Mouse (Mus musculus) ovary, postnatal 14 days (tissue): Measurements from ENCODE around the gene Shd.
"Not testable (repeated sequence)": the region's sequence is repeated elsewhere in the genome, so short reads cannot be mapped to it uniquely, and the experiment has no call there.

Experiments
- DNase-seq: peaks from one replicate; pipeline ENCODE4 v3.0.0; 2022; ENCODE audit warnings: low spot score

The Shd gene

DNA sequence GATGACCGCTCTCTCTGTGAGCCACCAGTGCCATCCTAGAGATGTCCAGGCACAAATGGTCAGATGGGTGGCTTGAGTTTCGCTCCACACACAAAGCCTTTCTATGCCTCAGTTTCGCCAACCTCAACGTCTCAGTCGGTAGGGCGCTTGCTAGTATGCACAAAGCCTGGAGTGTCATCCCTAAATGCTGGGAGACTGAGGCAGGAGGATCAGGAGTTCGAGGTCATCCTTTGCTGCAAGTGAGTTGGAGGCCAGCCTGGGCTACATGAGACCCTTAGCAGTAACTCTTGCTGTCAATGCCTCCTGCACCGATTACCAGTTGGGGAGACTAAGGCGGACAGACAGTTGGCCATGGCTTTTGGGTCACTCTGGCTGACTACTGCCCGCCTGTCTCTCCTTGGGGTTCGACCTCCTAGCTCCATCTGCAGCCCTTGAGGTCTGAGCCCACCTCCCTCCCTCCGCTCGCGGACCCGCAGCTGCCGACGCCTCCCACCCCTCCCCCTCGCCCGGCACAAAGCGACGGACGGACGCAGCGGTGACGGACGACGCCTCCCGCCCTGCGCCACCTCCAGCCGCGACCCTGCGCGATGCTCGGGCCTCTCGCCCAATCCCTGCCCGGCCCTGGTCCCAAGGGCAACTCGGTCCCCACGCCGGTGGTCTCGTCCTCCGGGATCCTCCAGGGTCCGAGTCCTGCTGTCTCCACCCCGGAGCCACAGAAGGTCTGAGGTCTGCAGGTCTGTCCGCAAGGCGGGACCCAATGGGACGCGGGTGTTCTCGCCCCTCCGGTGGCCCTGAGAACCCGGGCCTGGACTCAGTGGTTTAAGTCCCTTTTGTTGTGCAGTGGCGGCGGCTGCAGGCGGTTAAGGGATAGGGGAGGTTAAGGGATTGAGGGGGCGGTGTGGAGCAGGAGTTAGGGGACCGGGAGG lies at the start of gene Shd:
Gene Shd, plus strand, starts transcription at position 502 of the 926 bp plus-strand sequence.
- DNase-seq, result no peak

DNA sequence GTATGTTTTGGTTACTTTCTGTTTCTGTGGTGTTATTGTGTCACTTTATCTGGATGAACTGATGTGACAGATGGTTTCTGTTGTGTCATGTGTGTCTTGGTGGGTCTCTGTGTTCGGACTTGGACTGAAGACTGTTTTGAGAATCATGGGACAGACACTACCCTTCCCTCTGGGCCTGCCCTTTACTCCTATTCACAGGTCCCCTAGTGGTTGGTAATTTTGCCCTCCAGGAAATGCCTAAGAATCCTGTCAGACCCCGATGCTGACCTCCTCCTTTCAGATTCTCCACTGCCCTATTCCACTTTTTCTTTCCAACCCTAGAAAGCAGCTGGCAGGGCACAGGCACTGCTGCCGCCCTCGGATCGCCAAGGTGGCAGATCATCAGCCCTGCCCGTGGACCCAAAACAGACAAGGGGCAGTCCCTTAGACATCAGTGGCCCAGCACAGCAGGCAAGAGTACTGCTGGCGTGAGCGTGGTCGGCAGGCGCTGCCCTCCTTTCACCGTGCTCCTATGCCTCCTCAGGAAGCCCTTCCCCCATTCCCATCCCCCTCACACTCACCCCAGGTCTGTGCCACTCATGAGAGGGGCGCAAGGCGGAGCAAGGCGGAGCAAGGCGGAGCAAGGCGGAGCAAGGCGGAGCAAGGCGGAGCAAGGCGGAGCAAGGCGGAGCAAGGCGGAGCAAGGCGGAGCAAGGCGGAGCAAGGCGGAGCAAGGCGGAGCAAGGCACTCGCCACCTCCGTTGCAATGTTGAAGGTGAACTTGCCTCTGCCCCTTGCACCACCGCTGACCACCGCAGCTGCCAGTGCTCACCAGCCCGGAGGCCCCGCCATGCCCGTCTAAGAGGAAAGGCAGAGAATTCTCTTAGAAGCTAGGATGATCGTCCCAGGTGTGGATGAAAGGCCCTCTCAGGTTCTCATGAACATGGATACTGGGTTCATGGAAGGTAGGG lies 38.4 kb upstream of the Shd start:
- peak; percentile 30 for DNase-seq

DNA sequence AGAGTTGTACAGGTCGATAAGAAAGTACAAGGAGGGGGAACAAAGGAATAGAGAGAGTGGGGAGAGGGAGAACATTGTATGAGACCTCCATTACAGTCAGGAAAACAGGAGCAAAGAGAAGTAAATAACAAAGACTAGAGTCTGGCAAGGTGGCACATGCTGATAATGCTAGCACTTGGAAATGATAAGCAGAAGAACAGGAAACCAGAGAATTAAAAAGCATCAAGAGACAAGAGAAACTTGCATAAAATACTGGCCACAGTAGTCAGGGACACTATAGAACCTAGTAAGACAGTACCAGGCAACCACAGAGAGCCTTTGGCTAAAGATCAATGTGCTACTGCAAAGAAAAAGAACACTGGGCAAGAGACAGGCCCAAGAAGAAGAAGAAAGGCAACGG lies 37.6 kb upstream of the Shd start:
- no peak for DNase-seq

DNA sequence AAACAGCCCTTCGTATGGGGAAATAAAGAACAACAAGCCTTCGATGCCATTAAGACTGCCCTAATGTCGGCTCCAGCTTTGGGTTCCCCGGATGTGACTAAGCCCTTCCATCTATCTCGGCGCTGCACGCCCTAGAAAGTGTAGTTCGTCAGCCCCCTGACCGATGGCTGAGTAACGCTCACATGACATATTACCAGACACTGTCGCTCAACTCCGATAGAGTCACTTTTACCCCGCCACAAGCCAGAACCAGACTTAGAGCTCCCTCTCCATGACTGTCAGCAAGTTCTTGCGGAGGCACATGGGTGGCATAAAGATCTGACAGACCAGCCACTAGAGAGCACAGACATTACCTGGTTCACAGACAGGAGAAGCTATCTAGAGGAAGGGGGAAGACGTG lies 37.1 kb upstream of the Shd start:
- DNase-seq, result no peak

DNA sequence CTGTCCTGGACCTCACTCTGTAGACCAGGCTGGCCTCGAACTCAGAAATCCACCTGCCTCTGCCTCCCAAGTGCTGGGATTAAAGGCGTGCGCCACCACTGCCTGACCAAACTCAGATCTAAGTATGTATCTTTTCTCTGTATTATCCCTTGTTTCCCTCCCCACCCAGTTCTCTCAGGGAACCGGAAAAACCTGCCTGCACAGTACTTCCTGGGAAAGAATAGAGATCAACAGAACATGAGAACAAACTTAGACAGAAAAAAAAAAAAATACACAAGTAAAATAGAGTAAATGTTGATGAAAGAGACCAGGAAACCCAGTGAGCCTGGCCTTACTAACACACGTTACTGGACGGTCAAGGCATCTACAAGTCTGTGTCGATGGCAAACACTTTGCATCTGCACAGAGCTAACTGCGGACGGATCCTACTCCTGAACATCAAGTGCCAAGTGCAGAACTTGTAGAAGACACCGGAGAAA lies 25.8 kb upstream of the Shd start:
- not testable (repeated sequence) for DNase-seq

DNA sequence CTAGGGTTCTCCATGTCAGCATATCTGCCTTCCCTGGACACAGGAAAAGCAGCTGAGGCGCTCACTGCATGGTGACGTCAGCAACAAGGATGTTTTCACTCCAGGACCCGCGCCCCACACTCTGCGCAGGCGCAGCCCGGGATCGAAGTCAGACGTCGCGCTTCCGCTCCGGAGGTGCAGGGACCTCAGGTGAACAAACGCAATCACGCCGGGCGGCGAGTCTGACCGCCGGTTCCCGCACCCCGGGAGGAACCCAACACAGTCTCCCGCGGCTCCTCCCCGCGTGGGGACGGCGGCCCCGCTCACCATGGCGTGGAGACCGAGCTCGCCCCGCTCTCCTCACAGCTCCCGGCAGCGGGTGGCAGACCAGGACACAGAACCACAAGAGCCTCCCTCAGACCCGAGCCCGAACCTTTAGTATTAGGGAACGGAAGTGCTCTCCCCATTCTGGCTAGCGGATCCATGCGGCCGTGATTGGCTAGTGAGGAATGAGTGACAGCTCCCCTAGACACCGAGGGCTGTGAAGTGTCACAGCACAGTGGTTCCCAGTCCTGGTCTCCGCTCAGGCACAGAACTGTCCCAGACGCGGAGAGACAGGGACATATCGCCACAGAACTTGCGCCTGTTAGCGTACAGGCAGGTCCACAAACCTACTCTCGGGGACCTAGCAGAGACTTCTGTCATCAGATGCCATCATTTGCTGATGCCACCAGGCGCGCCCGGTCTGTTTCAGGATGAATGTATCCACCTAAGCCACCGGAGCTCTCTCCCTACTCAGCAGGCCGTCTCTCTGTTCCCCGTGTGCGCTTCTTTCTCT lies 25.2 kb upstream of the Shd start:
- peak; percentile 84 for DNase-seq

DNA sequence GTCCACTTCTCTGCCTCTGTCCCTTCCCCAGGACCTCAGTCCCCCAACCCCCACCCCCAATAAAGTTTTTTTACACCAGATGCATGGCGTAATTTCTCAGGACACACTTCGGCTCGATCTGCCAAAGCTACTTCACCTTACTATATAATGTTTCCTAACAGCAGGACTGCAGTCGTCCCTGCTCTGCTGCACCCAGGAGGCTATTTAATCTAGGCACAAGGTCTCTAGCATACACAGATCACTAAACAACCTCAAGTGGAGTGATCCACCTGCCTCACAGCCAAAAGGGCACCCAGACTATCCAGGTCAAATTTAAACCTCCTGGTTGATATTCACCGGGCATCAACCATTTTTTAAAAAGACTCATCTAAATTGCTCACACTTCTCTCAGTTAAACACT lies 24.6 kb upstream of the Shd start:
- no peak for DNase-seq

DNA sequence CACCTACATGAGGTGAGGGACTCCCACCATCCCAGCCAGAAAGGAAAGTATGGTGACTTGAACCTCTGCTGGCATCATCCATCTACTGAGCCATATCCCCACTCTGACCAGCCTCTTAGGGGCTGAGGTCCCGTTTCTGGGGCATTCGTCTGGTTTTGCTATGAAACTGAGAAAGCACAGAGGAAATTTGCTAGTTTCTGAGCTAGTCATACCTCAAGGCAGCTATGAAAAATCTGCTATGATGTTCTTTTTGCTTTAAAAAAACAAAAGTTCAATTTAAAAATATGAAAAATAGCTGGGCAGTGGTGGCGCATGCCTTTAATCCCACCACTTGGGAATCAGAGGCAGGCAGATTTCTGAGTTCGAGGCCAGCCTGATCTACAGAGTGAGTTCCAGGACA lies 21.6 kb upstream of the Shd start:
- DNase-seq, result no peak

DNA sequence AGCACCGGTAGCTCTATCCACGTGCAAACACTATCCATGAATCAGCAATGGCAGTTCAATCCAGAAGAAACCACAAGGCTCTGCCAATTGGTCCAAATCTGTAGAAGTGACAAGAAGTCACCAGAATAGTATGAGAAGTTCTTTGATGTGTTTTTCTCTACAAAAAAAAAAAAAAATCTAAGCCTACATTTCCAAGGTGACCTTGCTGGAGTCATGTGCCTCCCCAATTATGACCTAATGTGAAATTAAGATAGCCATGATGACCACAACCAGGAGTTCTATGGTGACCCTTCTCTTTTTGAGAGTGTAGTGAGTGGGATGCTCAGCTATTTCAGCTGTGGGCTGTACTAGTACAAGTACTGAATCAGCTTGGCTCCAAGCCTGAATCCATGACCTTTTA lies 20.9 kb upstream of the Shd start, which contains the start of gene Zfp119b:
Gene Zfp119b, minus strand, starts transcription at position 101 of the 400 bp plus-strand sequence.
- DNase-seq, result no peak

DNA sequence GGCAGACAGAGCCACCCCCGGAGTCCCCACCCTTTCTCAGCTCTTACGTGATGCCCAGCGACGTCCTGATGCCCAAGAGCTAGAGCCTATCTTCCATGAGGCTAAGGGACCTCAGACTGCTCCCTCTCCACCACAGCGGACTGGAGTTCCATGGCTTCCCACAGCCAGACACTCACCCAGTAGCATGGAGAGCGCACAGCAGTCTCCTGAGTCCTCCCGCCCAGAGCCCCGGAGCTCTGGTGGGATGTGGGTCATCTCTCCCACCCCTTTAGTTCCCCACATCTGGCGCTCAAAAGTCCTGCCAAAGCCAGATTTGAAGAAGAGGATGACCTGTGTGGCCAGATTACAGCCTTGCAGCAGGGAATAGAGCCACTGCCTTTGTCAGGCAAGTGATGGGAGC lies 19.7 kb upstream of the Shd start:
- no peak for DNase-seq

DNA sequence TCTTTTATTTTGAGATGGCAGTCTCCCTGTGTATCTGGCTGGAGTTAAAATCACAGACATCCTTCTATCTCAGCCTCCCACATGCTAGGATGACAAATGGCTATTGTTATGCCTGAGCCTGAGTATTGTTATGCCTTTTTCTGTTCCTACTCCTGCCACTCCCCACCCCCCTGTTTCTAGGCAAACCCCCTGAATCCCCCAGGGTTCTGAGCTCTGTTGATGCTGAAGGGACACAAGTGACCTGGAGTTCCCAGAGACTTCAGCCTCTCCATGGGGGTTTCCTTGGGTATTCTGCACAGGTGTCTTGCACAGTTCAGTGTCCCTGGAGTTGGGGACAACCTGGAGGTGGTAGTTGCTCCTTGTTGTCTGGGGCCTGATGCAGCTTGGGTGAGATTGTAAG lies 18.2 kb upstream of the Shd start:
- no peak for DNase-seq

DNA sequence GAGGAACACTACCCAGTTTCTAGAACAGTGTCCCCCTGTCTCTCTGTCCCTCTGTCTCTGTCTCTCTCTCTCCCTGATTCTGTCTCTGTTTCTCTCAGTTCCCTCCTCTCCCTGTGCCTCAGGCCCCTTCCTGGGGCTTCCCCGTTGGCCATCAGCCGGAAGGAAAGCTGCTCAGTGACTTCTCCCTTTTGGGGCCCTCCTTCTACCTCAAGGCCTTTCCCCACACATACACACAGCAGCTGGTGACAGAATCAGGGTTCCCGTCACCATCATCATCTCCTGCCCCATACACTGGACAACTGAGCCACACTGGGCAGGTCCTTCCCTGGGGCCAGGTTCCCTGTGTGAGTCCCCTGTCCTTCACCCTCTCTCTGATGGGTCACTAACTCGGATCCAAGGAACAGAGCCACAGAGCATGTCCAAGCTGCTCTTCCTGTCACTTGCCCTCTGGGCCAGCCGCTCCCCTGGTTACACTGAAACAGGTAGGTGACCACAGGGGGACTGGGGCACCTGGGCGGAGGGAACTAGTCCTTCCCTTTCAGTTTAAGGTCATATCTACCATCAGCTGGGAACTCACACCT lies 17.7 kb upstream of the Shd start, which contains the start of gene Ebi3:
Gene Ebi3, plus strand, starts transcription at position 194 of the 581 bp plus-strand sequence.
- no peak for DNase-seq

DNA sequence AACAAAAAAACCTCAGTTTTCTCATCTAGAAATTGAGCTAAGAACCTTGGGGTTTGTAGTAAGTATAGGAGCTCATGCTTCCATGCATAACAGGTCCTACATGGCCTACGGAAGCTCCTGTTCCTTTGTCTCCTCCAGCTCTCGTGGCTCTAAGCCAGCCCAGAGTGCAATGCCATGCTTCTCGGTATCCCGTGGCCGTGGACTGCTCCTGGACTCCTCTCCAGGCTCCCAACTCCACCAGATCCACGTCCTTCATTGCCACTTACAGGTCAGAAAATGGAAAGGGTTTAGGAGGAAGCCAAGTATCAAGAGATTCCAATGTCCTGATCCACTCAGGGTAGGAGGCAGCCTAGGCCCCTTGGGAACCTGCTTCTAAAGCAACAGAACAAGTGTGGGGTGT lies 16.5 kb upstream of the Shd start:
- DNase-seq, result no peak

DNA sequence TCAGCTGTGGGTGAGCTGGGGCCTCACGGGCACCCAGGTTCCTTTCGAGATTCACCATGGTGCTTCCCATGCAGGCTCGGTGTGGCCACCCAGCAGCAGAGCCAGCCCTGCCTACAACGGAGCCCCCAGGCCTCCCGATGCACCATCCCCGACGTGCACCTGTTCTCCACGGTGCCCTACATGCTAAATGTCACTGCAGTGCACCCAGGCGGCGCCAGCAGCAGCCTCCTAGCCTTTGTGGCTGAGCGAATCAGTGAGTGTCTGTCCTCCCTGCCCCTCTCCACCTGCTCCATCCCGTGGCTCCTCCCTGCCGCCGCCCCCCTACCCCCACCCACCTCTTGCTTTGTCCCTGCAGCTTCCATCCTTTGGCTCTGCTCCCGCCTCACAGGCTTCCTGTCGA lies 16.0 kb upstream of the Shd start:
- no peak for DNase-seq

DNA sequence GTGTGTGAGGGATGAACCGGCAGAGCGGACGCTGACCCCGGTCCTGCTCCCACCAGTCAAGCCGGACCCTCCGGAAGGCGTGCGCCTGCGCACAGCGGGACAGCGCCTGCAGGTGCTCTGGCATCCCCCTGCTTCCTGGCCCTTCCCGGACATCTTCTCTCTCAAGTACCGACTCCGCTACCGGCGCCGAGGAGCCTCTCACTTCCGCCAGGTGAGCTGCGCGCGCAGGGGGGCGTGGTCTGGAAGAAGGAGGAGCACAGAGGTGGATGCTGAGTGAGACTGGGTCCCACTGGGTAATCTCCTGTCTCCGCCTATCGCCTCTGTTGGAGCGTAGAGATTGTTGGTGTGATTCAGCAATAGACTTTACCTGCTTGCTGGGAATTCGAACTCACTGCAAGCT lies 14.1 kb upstream of the Shd start:
- peak; percentile 62 for DNase-seq

DNA sequence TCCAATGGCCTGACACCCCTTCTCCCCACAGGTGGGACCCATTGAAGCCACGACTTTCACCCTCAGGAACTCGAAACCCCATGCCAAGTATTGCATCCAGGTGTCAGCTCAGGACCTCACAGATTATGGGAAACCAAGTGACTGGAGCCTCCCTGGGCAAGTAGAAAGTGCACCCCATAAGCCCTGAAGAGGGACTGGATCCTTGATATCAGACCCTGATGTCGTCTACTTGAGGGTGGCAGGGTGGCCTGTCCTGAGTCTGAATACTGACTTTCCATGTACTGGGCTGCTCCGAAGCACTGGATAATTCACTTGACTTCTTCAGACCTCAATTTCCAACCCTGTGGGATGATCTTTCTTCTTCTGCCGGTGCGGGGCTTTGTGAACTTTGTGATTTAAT lies 13.7 kb upstream of the Shd start:
- DNase-seq, result no peak

DNA sequence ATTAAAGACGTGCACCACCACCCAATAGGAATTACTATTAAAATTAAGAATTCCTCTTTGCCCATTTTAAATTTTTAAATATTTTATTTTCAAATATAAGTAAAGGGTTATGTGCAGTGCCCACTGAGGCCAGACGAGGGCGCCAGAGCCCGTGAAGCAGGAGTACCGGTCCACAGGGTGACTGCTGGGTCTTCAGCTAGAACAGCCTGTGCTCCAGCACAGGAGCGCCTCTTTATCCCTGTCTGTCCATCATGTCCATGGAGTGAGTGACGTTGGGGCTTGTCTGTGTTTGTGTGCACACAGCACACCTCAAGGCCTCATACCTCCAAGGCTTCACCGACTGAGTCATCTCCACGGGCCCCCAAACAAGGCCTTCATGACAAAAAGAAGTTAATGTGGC lies 13.1 kb upstream of the Shd start:
- DNase-seq, result peak; percentile 63

DNA sequence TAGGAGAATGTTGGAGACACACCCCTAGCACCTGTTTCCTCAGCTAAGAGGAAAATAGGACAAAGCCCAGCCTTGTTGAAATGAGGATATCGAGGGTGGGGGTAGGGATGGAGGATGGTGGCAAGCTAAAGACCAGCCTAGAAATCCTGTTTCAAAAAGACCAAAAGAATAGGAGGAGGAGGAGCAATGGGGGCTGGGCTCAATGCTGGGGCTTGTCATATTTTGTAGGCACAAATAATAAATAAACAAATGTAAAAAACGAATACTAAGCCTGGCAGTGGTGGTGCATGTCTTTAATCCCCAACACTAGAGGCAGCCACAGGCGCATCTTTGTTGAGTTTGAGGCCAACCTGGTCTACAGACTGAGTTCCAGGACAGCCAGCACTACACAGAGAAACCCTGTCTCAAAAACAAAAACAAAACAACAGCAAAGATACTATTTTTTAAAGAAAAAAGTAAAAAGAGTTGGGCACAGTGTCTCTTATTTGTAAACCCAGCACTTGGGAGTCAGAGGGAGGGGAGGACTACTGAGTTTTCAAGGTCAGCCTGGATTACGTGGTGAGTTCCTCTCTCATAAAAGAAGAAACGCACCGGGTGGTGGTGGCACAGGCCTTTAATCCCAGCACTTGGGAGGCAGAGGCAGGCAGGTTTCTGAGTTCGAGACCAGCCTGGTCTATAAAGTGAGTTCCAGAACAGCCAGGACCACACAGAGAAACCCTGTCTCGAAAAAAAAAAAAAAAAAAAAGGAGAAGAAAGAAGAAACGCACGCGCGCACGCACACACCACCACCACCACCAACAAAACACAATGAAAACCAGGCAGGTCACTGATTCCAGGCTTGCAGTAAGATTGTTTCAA lies 12.3 kb upstream of the Shd start:
- no peak for DNase-seq

DNA sequence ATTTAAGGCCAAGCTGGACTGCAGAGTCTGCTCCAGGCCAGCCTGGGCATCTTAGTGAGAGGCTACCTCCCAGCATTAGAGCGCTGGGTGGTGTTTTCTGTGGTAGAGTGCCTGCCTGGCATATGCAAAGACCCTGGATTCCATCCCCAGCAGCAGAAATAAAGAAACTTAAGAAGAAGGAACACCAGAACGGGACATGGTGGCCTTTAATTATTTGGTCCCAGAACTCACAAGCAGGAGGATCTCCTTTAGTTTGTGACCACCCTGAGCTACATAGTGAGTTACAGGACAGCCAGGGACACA lies 11.7 kb upstream of the Shd start:
- DNase-seq, result no peak

DNA sequence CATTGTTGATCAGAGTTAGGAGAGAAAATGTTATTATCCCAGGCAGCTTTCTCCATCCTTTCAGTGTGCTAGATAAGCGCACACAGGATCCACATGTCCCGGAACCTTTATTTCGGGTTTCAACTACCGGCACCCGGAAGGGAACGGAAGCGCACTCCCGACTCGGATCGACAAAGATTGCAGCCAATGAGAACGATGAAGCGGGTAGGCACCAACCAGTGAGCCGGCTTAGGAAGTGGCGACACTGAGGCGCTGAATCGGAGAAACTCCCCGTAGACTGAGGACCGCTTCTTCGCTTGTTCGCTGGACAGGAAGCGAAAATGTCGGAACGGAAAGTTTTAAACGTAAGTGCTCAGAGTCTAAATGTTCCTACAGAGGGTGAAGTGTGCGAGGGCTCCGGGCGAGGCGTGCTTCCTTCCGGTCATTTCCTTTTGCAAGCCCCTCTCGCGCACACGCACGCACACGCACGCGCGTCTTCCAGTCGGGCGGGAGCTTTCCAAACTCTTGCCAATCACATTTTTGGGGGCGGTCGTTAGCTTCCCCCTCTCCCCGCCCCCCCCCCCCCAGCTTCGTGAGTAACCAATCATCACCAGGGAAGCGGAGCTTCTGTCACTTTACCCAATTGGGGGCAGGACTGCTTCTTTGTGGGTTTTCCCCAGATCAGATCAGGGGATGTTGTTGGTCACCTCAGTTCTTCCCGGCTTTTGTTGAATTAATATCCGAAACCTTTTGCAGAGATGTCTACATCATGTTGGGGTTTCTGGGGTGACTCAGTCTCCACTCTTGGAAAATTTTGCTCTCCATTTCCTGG lies 11.1 kb upstream of the Shd start, which contains the start of gene Yju2:
Gene Yju2, plus strand, starts transcription at position 182 of the 811 bp plus-strand sequence.
- peak; percentile 91 for DNase-seq
